Mouse (Mus musculus) left cerebral cortex, postnatal 10 days (tissue): ENCODE data around the gene Ankrd28. TPM values are rescaled to one million over a fixed set of nuclear protein-coding genes. Genes with fewer than 3 reads are reported as not detected.

Experiments used
- DNase-seq, 2 experiments: peaks; one replicate each; pipeline ENCODE4 v3.0.0; 2021 to 2022; ENCODE audit warnings: low spot score in 2 of 2, mixed read lengths in 1 of 2; ENCODE audit errors: extremely low spot score in 1 of 2
- intact Hi-C: fragments of 180-260 bp; cut with DNase I; formaldehyde crosslinking; loops from one replicate; pipeline ENCODE4 v1.15.1; 2025
- total RNA-seq, 2 experiments: library from RNA; stranded (reverse); gene quantifications; 2 replicates each; pipeline ENCODE4 v1.2.3; 2021

The Ankrd28 gene
- total RNA-seq, 2 experiments from 2014 or later = 50.7 to 54.6 TPM

GRCm38 (mm10) chr14:31742523-31742922 is 87.9 kb downstream of the Ankrd28 start:
- no peak for DNase-seq
- intact Hi-C loops = loop anchor here (5.0 kb wide), 1 partner anchor 35 kb away; no protein-coding TSS in a partner anchor

DNA sequence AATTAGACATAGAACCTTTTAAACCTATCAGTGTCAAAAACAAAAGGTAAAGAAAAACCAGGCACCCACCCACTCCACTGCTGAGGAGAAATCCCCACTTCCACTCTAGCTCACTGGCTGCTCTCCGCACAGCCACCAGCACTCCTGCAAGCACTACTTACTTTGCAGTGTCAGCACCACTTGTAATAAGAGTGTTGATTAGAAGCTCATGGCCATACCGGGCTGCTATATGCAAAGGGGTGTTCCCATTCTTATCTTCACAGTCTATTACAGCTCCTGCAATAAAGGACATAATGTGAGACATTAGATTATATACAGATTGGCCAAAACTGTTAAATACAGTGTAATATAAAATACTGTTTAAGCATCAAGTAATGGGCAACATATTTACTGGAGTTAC is 95.6 kb downstream of the Ankrd28 start:
- no peak for DNase-seq
- intact Hi-C loops = no loop called here

DNA sequence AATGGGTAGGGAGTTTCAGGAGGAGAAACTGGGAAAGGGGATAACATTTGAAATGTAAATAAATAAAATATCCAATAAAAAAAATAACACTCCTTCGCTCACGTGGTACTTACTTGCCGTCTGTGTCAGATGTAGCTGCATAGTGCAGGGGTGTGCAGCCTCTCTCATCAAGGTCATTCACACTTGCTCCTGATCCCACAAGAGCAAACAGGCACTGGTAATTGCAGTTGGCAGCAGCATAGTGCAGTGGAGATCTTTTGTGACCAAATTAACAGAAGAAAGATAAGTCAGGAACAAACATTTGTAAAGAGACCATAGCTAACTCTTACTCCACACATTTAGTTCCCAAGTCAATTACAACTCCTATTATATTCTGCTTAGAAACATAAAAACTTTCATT is 102.9 kb downstream of the Ankrd28 start:
- intact Hi-C loops = no loop called here
- DNase-seq = no peak

GRCm38 (mm10) chr14:31722746-31723145 is 107.7 kb downstream of the Ankrd28 start:
- intact Hi-C loops = no loop called here
- DNase-seq = no peak

GRCm38 (mm10) chr14:31721256-31721655 is 109.2 kb downstream of the Ankrd28 start:
- intact Hi-C loops = no loop called here
- DNase-seq = peak in 1 of 2 experiments; percentile 22

DNA sequence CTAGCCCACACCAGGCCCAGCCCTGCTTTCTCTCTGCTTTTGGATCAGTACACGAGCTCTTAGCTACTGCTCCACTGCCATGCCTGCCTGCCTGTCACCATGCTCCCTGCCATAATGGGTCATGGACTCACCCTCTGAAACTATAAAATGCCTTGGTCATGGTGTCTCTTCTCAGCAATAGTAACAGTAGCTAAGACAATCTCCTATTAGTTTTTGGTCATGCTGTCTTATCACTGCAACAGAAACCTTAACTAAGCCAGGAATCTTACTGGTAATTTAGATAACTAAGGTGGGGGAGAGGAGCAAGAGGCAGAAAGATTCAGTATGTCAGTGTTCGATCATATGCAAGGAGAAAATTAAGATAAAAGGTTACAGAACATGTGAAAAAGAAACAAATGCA is 112.1 kb downstream of the Ankrd28 start:
- intact Hi-C loops = no loop called here
- DNase-seq = no peak

- intact Hi-C loops = no loop called here
- no peak for DNase-seq
Observed at GRCm38 (mm10) chr14:31717360-31717759, 113.1 kb downstream of the Ankrd28 start.

GRCm38 (mm10) chr14:31715669-31716068 is 114.8 kb downstream of the Ankrd28 start:
- intact Hi-C loops = no loop called here
- DNase-seq = no peak

GRCm38 (mm10) chr14:31709343-31709742 is 121.1 kb downstream of the Ankrd28 start:
- intact Hi-C loops = loop anchor here (5.0 kb wide), 1 partner anchor 33 kb away; no protein-coding TSS in a partner anchor

DNA sequence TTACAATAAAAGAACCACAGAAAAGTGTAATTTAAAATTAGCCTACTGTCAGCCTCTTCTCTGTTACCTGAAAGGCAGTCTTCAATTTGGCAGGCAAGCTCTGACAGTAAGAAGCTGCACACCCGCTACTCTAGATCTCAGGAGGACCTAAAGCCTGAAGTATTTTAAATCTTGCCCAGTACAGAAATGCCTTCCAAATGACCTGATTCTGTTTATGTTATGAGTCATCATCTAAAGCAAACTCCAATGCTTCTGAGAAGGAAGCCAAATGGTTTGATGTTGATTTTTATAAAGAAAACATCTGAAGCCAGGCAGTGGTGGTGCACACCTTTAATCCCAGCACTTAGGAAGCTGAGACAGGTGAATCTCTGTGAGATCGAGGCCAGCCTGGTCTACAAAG is 130.1 kb downstream of the Ankrd28 start:
- intact Hi-C loops = no loop called here
- no peak for DNase-seq

More at GRCm38 (mm10) chr14:31709343-31709742, 121.1 kb downstream of the Ankrd28 start:
- DNase-seq = no peak

DNA sequence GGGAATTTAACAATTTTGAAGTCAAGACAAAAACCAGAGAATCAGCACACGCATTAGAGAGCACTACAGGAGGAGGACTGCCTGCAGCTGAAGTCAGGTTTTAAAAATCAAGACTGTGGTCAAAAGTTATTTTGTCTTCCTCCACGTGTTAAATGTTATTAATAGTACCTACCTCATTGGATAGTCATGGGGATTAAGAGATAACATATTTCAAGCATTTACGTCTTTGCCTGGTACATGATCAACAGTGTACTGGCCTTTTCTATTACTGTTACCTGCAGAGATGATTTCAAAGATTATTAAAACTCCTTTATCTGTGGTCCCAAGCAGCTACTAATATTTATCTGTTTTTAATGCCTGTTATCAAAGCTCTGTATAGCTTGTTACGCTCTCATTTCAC is 132.7 kb downstream of the Ankrd28 start:
- intact Hi-C loops = loop anchor here (5.0 kb wide), 1 partner anchor 35 kb away; no protein-coding TSS in a partner anchor
- no peak for DNase-seq

DNA sequence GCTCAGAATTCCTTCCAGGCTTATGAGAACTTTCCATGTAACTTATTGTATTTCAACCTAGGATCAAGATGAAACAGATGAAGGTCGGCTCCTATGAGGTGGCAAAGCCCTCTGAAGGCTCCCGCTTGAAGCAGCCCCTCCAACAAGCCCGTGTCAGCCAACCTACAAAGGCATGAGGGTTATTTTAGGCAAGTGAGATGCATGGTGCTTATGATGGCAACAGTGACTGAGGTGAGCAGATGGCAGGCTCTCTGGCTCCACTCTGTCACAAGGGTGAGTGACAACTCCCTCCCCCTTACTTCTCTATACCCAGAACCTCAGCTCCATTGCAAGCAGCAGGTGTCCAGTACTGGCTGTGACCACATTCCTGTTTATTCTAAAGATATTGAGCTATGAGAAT is 133.1 kb downstream of the Ankrd28 start:
- intact Hi-C loops = loop anchor here (5.0 kb wide), 1 partner anchor 35 kb away; no protein-coding TSS in a partner anchor
- no peak for DNase-seq

DNA sequence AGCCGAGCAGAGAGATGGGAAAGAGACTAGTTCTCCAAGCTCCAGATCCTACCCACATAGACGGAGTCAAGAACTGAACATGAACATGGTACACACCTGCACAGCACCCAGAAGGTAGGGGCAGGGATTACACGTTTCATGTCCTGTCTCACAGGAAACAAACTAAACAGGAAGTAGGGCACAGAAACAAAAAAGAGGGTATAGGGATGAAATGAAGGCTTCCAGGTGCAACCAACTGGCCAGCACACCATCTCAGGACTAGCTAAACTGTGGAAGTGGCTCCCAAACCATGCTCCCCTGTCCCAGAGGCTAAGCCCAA is 133.5 kb downstream of the Ankrd28 start:
- DNase-seq = no peak
- intact Hi-C loops = loop anchor here (5.0 kb wide), 1 partner anchor 35 kb away; no protein-coding TSS in a partner anchor

- intact Hi-C loops = loop anchor here (5.0 kb wide), 1 partner anchor 34 kb away; no protein-coding TSS in a partner anchor
- no peak for DNase-seq
Observed at GRCm38 (mm10) chr14:31696206-31696984, 134.1 kb downstream of the Ankrd28 start.

- no peak for DNase-seq
- intact Hi-C loops = no loop called here
Observed at GRCm38 (mm10) chr14:31692536-31692935, 137.9 kb downstream of the Ankrd28 start.

DNA sequence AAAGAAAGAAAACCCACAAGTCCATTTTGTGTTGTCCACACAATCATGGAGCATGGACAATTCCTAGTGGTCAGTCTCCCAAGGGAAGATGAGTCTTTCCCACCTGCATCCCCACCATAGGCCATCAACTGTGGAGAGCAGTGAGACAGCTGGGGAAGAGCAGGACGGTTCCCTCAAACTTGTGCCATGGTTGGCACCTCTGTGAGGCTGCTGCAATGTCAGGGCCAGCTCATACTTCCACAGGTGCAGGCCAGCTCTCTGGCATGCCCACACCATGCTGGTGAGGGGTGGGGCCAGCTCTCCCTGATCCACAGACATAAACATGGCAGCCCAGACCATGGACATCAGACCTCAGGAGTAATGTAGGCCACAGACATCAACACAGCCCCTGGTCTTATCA is 144.2 kb downstream of the Ankrd28 start:
- DNase-seq = no peak
- intact Hi-C loops = no loop called here

DNA sequence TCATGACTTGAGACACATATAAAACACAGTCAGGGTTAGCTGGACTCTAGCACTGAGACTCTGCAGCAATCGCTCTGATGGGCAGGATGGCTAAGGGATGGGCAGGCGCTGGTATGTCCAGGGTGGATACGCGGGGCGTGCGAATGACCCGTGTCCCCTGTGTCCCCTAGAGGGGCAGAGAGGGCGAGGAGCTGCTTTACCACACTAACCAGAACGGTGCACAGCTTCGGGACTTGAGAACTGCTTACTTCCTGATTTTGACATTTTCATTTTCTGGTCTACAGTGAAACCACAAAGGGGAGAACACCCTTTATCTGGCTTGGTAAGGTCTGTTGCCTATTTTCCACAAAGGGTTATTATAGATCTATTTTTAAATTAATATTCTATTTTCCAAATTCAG is 144.8 kb downstream of the Ankrd28 start:
- DNase-seq = no peak
- intact Hi-C loops = no loop called here

GRCm38 (mm10) chr14:31684343-31685040 is 146.0 kb downstream of the Ankrd28 start:
- DNase-seq = no peak
- intact Hi-C loops = no loop called here

DNA sequence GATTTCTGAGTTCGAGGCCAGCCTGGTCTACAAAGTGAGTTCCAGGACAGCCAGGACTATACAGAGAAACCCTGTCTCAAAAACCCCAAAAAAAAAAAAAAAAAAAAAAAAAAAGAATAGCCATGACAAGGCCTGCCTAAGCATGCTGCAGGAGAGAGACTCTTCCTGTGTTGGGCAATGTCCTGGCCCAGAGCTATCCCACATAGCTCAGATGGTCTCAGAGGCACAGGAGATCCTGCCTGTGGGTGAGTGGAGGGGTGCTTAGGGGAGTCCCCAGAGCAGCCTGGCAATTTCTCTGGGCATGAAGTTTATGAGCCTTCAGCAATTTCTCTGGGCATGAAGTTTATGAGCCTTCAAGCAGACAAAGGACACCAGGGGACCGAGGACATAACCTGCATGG is 146.8 kb downstream of the Ankrd28 start:
- intact Hi-C loops = no loop called here
- DNase-seq = no peak

DNA sequence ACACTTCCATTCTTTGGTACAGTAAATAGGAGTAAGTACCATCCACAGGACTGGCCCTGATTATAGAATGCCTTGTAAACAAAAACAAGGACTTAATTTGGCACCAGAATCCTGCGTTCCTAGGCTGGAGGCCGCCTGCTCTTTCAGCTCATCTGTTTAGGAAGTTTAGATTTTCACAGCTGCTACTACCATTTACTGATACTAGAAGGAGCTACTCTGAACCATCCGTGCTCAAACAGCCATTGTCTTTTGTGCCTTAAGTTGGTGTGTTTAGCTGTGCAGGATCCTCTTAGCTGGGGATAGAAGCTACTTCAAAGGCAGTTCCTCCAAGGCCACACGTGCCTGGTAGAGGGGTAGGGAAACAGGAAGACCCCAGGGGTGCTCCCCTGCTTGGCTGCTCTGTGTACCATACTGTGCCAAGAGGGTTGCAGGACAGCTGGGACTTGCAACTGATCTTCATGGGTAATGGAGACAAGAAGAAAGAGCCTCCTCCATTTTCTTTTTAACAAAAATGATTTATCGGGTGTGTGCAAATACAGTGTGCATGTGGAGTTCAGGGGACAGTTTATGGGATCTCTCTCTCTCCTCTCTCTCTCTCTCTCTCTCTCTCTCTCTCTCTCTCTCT is 148.4 kb downstream of the Ankrd28 start:
- intact Hi-C loops = no loop called here
- DNase-seq = peak in 1 of 2 experiments; percentile 69
